Mouse (Mus musculus) testis, postnatal 10 days (tissue): ENCODE results near the gene Rps18.

Experiments
- DNase-seq: peaks from one replicate; pipeline ENCODE4 v3.0.0; 2021; ENCODE audit warnings: low spot score

Rps18 gene

DNA sequence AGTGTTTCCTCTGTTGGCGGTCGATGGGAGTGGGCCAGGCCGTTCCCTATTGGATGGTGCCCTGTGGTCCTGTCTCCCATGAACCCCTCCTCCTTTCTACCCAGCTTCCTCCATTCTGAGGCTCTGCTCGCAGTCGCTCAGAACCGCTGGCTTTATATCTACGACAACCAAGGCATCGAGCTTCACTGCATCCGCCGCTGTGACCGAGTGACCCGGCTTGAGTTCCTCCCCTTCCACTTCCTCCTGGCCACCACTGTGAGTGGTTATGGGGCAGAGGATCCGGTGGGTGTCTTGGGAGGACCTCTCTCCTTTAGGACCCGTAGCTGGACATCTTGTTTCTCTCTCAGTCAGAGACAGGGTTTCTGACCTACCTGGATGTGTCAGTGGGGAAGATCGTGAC lies 12.3 kb downstream of the Rps18 start:
- no peak for DNase-seq

DNA sequence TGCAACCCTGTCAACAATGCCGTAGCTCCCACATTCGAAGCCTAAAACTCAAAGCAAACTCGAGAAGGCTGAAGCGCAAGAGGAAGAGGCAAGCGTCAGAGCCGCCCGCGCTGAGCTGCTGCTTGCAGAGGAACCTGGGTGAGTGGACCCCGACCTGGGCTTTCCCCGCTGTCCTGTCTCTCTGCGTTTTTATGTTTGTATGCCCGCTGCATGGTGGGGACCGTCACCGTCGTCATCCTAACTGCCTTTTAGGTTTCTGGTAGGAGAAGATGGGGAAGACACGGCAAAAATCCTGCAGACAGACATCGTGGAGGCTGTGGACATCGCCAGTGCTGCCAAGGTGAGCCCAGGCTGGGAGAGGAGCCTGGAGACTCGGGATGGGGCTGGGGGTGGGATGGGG lies 14.4 kb downstream of the Rps18 start:
- no peak for DNase-seq

DNA sequence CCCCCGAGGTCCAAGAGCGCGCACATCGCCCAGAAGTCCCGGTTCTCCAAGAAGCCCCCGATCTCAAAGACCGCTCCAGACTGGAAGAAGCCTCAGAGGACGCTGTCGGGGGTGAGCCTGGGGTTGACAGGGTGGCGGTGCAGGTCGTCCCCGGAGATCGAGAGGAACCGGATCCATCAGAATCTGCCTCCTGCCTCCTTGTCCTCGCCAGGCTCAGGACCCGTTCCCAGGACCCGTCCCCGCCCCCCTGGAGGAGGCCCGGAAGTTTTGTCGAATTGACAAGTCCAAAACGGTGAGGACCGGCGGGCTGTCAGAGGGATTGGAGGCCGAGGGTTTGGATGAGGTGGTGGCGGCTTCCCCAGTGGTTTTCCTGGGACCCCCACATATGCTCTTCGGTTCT lies 14.8 kb downstream of the Rps18 start:
- DNase-seq, result peak; percentile 73

DNA sequence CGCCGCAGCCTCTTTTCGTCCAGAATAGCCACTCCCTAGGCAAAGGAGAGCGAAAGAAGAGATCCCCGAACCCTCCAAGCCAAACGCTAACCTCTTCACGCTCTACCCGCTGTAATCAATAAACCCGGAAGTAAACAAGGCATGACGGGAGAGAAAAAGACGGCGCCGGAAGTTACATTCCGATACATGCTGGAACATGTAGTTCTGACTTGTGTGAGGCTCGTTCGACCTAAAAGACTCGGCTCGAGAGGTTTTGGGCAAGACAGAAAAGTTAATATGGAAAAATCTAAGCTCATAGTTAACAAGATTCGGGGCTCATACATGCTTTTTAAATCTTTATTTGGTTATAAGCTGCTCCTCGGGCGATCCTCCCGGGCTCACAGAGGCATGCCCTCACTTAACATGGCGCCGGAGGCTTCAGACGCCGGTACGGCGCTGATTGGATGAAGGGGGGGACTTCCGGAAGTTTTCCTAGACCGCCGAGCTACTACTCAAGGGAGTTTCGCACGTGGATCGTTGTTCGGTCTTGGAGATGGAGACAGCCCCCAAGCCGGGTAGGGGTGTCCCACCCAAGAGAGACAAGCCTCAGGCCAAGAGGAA lies 15.5 kb downstream of the Rps18 start, which contains the start of the genes Pfdn6 and Wdr46:
Gene Pfdn6, minus strand, starts transcription at position 138 of the 600 bp plus-strand sequence.
Gene Wdr46, plus strand, starts transcription at position 455 of the 600 bp plus-strand sequence.
- peak; percentile 92 for DNase-seq

DNA sequence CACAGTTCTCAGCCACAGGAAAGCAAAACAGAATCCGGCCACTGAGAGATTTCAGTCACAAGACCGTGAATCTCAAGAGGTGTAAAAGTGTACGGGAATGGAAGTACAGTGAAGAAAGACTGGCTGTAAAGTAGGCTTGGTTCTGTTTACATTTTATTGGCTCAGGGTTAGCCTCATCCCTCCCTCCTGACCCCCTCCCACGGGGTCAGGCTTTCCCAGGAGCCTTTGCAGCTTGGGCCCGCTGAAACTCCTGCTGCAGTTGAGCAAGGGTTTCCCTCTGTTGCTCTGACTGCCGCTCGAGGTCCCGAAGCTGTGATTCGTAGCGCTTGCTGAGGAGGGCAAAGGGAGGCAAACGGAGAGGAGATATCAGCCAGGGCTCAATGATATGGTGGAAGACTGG lies 17.0 kb downstream of the Rps18 start:
- peak; percentile 47 for DNase-seq

DNA sequence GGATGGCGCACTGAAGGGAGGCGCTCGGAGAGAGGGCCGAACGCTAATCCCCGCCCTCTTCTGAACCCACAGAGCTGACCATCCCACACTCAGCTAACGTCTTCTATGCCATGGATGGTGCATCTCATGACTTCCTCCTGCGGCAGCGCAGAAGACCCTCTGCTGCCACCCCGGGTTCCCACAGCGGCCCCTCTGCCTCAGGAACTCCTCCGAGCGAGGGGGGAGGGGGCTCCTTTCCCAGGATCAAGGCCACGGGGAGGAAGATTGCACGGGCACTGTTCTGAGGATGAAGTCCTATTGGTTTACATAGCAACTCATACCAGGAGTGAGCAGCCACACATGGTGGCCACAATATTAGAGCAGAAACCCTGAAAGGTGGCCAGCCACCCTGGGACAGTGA lies 18.8 kb downstream of the Rps18 start:
- DNase-seq, result peak; percentile 49

DNA sequence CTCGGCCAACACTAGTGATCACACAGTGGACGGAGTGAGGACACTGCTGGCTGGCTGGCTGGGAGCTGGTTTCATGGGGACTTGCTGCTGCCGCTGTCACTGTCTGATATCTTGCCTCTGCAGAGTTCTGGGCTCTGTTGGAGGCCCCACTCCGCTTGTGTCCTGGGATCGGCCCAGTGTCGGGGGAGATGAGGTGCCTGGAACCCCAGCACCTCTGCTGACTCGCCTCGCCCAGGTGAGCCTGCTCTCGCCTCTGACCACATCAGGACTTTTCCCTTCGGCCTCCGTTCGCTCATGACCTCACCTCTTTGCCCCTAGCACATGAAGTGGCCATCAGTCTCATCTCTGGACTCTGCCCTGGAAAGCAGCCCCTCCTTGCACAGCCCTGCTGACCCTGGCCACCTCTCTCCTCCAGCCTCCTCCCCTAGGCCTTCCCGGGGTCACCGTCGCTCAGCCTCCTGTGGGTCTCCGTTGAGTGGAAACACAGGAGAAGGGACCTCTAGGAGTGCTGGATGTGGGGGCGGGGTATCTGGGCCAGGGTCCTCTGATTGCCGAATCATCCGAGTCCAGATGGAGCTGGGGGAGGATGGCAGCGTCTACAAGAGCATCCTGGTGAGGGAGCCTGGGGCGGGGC lies 20.3 kb downstream of the Rps18 start:
- peak; percentile 54 for DNase-seq

DNA sequence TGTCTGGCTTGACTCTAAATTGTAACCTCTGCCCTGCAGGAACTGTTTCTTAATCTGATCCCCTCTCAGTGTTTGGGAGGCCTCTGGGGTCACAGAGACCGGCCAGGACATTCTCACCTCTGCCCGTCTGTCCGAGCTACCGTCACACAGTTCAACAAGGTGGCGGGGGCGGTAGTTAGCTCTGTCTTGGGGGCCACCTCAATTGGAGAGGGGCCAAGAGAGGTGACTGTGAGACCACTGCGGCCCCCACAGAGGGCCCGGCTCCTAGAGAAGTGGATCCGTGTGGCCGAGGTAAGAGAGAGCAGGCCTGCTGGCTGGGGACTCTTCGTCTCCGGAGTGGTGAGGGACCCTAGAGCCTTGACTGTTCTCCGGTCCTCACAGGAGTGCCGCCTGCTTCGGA lies 22.8 kb downstream of the Rps18 start:
- no peak for DNase-seq

DNA sequence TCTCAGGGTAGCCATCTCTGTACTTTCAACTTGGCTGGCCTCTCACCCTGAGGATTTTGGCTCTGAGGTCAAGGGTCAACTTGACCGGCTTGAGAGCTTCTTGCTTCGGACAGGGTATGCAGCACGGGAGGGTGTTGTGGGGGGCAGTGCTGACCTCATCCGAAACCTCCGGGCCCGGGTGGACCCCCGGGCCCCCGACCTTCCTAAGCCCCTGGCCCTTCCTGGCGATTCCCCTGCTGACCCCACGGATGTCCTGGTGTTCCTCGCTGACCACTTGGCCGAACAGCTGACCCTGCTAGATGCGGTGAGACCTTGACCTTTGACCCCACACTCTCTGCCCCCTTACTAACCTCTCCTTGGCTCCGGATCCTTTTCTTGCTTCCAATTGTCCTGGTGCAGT lies 23.4 kb downstream of the Rps18 start:
- DNase-seq, result peak; percentile 48

DNA sequence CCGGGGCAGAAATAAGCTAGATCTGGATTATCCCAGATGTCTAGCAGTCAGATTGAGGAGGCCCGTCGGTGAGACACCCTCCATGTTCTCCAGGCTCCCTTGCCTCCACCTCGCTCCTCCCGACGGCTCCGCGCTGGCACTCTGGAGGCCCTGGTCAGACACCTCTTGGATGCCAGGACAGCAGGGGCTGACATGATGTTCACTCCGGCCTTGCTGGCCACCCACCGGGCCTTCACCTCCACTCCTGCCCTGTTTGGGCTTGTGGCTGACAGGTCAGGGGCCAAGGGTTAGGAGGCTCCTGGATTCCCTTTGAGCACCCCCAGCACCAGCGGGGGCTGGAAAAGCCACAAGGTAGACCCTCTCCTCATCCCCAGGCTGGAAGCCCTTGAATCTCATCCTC lies 23.9 kb downstream of the Rps18 start:
- DNase-seq, result peak; percentile 52

DNA sequence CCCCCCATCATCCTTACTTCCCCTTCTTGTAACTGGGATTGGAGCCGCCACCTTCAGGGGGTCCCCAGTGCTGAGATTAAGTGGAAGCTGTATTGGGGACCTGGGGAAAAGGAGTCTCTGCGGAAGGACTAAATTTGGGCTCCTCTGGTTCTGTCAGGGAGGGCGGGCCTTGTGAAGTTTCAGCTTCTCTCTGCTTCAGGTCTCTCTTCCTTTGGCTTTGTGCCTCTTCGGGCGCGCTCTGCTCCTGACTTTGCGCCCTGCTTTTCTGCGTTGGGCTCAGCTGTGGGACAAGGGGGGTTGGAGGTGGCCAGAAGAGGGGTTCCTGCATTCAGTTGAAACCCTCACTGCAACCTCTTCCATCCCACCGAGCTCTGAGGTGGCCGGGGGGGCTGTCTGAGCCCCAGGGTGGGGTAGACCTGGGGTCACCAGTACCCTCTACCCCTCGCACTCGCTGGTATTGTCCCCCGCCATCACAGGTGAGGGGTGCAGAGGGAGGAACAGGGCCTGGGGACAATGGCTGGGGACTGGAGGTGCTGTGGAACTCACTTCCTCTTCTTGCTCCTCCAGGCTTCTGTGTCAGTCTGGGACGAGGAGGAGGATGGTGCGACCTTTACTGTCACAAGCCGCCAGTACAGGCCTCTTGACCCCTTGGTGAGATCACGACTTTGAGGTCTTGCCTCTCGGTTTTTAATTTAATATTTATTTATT lies 24.5 kb downstream of the Rps18 start:
- peak; percentile 48 for DNase-seq

DNA sequence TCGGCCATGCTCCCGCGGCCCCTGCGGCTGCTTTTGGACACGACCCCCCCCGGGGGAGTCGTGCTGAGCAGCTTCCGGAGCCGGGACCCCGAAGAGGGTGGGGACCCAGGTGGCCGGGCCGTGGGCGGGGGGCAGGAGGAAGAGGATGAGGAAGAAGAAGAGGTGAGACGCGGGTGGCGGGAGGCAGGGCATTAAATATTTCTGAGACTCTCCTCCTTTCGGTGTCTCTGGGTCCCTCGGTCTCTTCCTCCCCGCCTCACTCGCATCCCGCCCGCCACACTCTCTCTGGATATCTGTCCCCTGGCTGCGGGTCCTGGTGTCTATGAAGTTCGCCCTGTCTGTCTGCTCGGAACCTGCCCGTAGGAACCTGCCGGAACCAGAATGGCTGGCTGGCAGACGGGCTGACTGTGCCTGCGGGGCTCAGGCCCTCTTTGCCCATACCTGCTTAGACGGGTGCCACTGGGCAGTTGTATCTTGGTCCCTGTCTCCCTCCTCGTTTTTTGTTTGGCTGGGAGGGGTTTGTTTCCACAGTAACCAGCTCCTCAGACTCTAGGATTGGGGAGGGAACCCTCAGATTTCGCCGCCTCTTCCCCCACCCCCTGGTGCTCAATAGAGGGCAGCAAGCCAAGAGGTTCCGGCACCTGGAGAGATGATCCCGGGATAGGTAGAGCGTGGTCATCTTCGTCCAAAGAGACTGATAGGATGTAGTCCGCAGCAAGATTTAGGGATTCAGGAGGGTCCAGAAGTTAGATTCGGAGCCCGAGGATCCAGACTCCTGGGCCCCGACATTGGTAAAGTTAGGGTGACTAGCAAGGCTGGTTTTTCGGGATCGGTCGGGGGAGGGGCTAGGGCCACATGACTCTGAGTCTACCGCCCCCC lies 25.3 kb downstream of the Rps18 start:
- peak; percentile 72 for DNase-seq

DNA sequence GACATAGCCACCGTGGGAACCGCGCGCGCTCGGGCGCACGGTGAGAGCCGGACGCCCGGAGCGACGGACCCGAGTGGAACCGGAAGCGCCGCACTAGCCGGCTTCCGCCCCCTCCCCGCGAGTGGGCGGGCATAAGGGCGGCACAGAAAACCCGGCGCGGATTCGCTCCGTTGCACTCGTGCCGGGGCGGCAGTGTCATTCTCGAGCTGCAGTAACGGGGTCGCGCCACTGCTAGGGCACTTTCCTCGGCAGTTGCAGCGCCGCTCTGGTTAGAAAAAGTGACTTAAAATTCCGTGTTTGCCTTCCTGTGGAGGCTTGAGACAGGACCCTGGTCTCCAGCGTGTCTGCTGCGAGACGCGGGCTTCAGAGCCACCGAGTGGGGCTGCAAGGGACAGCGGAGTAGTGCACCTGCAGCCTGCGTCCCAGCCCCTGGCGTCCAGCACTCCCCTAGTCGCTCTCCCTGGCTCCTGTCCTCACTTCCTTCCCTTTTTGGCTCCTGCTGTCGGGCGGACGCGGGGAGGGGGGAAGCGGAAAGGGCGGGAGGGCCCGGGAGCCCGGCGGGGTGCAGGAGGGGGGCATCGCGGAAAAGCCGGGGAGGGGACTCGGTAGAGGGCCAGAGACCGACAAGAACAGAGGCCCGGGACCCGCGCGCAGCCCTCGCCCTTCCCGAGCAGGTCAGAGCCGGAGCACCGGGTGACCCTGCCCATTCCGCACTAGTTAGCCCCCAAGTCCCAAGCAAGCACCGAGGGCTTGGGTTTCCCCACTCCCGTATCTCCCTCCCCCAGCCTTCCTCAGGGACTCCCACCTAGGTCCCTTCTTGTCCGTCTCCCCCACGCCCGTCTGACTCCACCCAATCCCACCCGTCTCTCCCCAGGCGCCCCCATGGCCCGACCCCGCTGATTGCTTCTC lies 26.2 kb downstream of the Rps18 start, which contains the start of gene Rgl2:
Gene Rgl2, plus strand, starts transcription at position 173 of the 909 bp plus-strand sequence.
- DNase-seq, result peak; percentile 98

DNA sequence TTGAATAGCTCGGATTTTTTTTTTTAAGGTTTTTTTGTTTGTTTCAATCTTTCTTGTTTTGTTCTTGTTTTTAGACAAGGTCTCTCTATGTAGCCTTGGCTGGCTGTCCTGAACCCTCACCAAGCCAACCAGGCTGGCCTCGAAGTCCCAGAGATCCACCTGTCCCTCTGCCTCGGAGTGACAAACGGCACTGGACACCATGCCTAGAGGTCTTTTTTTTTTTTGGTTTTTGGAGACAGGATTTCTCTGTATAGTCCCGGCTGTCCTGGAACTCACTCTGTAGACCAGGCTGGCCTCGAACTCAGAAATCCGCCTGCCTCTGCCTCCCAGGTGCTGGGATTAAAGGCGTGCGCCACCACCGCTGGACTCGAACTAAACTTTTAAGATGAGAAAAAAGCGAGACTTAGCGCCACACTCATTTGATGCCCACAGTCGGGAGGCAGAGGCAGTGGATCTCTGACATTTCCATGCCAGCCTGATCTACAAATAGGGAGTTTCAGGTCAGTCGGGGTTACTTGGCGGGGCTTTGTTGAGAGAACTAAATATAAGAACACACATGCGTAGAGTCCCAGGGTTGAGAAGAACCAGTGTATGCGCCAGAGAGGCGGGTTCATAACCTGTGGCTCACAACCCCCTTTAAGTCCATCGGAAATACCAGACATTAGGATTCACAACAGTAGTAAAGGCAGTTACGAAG lies 27.4 kb downstream of the Rps18 start:
- DNase-seq, result no peak

DNA sequence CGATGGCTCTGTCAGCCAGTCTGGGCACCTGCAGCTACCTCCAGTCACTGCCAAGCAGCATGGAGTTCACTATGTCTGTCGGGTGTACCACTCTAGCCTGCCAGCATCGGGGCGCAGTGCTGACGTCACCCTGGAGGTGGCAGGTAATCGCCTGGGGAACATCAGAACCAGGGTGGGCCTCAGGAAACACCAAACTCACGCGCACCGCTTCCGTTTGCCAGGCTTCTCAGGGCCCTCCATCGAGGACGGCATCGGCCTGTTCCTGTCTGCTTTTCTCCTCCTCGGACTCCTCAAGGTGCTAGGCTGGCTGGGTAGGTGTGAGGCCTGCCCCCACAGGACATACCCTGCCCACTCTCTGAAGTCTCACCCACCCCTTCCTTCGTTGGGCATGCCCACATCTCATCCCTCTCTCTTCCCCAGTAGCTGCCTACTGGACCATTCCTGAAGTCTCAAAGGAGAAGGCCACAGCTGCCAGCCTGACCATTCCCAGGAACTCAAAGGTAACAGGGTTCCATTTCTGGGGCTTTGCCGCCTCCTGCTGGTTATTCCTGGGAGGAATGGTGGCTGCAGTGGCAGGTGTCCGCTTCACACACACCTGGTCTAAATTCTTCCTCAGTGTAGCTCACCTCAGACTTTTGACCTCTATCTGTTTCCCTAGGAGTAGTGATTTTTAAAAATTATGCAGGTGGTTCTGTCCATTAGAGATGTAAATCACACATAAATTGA lies 29.4 kb downstream of the Rps18 start:
- DNase-seq, result peak; percentile 70

DNA sequence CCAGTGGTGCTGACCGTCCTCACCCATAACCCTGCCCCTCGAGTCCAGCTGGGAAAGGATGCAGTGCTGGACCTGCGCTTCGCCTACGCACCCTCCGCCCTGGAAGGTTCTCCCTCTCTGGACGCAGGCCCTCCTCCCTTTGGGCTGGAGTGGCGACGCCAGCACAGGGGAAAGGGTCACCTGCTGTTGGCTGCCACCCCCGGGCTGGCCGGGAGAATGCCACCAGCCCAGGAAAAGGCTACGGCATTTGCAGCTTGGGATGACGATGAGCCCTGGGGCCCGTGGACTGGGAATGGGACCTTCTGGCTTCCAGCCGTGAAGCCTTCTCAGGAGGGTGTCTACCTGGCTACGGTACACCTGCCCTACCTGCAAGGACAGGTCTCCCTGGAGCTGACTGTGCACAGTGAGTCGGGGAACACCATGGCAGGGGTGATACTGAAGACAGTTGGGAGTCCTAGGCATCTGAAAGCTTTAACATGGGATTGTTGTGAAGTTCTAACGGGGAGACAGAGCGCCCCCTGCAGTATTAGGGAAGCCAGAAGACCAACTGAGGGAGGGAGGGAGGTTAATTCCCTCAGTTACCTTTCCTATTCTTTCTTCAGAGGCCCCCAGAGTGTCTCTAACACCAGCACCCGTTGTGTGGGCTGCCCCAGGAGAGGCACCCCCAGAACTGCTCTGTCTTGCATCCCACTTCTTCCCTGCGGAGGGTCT lies 30.2 kb downstream of the Rps18 start:
- peak; percentile 47 for DNase-seq

DNA sequence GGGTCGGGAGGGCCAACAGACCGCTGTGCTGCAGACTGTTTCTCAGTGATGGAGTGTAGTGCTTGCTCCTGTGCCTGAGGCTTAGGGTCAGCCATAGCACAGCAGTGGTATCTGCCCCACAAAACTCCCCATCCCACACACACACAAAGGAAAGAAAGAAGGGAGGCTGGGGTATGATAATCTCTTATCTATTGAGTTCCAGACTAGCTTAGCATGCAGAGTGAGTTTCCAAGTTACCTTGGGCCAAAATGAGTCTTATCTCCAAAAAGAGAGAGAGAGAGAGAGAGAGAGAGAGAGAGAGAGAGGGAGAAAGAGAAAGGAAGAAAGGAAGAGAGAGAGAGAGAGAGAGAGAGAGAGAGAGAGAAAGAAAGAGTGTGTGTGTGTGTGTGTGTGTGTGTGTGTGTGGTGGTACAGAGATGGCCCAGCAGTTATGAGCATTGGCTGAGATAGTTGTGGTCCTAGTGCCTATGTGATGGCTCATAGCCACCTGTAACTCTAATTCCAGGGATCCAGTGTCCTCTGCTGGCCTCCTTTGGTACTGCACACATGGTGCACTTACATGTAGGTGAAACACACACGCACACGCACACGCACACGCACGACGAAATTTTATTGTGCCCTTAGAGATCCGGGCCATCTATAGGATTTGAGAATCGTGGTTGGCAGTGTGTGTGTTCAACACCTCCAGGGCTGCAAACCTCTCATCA lies 31.1 kb downstream of the Rps18 start:
- DNase-seq, result peak; percentile 80

DNA sequence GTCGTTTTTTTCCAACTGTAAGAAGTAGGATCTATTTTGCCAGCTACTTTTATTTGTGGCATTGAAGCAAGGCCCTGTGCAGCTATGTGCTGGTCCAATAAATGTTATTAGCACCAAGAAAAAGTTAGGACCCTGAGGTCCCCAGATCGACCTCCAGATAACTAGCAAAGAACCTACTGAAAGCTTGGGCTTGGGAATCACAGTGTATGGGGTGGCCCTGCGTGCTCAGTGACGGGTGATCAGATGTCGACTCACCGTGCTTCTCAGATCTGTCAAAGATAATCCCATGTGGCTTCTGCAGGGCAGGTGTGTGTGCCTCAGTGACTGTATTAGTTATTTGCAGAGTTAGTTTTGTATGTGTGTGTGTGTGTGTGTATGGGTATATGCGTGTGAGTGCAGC lies 34.4 kb downstream of the Rps18 start:
- DNase-seq, result no peak
